Mouse (Mus musculus): ENCODE measurements around the gene Scfd1. TPM values are rescaled to one million over a fixed set of nuclear protein-coding genes. Genes with fewer than 3 reads are reported as not detected.

Scfd1 gene
- polyA plus RNA-seq, 1 experiment from 2014 or later = 68.4 TPM

DNA sequence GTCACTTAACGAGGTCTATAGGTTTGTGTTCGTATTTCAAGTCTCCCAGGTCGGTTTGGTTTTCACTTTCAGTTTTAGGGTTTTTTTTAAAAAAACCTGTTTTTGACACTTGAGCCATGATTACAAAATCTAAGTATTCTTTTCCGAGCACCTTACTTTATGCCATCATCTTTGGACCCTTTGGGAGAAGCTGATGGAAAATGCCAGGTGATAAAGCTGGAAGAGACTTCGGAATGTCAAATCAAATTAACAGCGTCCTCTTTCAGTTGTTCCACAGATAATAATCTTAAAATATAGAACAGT is 529 bp downstream of the Scfd1 start:
- Histone ChIP-seq H3K9ac (ENCODE audit: low read depth, low read length) (peak overlapping the region; percentile 93), H3K4me1 (ENCODE audit: control insufficient read depth, insufficient read depth, low read length) (peaks cover 7% of the 10 kb centered on the region), H3K36me3 (ENCODE audit: control insufficient read depth, insufficient read depth, low read length) (no peaks in the 10 kb centered on the region; the same call in 1 of the 2 replicates), H3K9me3 (replicated peaks; ENCODE audit: control insufficient read depth, low read length, poor library complexity, severe bottlenecking) (no peaks in the 10 kb centered on the region), H3K4me3 (ENCODE audit: low read depth, low read length) (peak overlapping the region; percentile 89), H3K27ac (ENCODE audit: low read length) (peak overlapping the region; percentile 89), H3K4me2 (ENCODE audit: low read length) (peak overlapping the region; percentile 72), H3K27me3 (ENCODE audit: control insufficient read depth, insufficient read depth, low read depth, low read length) (no peaks in the 10 kb centered on the region)
- no peak for ATAC-seq
- 20% methylated on average over 6 of the region's 6 CpGs for WGBS

GRCm38 (mm10) chr12:51399871-51400270 is 22.6 kb downstream of the Scfd1 start:
- Histone ChIP-seq H3K9me3 (replicated peaks; ENCODE audit: control insufficient read depth, low read length, poor library complexity, severe bottlenecking) (no peaks in the 10 kb centered on the region), H3K9ac (ENCODE audit: low read depth, low read length) (no peak overlapping the region), H3K4me3 (ENCODE audit: low read depth, low read length) (no peak overlapping the region), H3K4me2 (ENCODE audit: low read length) (no peak overlapping the region), H3K27ac (ENCODE audit: low read length) (no peak overlapping the region), H3K27me3 (ENCODE audit: control insufficient read depth, insufficient read depth, low read depth, low read length) (no peaks in the 10 kb centered on the region), H3K4me1 (ENCODE audit: control insufficient read depth, insufficient read depth, low read length) (no peaks in the 10 kb centered on the region), H3K36me3 (ENCODE audit: control insufficient read depth, insufficient read depth, low read length) (peaks cover 18% of the 10 kb centered on the region)
- ATAC-seq = no peak
- 98% methylated on average over 6 of the region's 6 CpGs for WGBS

DNA sequence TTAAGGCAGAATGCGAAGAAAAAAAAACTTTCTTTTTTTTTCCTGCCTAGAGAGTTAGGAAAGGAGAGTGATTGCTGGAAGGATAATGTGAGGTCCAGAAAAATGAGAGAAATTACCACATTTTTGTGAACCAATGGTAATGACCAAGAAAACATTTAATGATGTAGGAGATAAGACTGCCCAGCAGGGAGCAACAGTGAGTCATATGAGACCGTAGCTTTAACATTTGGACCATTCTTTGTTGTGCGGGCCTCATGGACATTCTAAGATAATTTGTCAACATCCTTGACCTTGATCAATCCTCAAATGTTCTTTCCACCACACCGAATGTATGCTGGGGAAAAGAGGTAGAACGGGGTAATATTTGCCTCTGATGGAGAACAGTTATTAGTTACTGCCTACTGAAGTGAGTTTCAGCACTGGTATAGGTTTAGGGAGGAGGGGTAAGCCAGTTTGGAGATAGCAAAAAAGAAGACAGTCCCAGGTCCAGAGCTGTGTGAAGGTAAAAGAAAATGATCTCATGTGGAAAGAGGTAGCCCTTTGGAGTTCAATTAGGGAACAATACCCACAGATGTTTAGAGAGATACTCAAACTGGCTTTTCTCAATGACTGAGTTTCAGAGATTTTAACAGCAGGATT is 24.9 kb downstream of the Scfd1 start:
- H3K36me3 ChIP-seq (ENCODE audit: control insufficient read depth, insufficient read depth, low read length) = peaks cover 6% of the 10 kb centered on the region
- no peak overlapping the region for H3K9ac ChIP-seq (ENCODE audit: low read depth, low read length)
- H3K27me3 ChIP-seq (ENCODE audit: control insufficient read depth, insufficient read depth, low read depth, low read length) = no peaks in the 10 kb centered on the region
- no peaks in the 10 kb centered on the region for H3K9me3 ChIP-seq (replicated peaks; ENCODE audit: control insufficient read depth, low read length, poor library complexity, severe bottlenecking)
- 73% methylated on average over 5 of the region's 5 CpGs for WGBS
- no peak overlapping the region for H3K27ac ChIP-seq (ENCODE audit: low read length)
- ATAC-seq = 0 out of 2 replicates have a peak, but pooled peaks have one; percentile 39
- H3K4me3 ChIP-seq (ENCODE audit: low read depth, low read length) = no peak overlapping the region
- H3K4me1 ChIP-seq (ENCODE audit: control insufficient read depth, insufficient read depth, low read length) = no peaks in the 10 kb centered on the region
- H3K4me2 ChIP-seq (ENCODE audit: low read length) = no peak overlapping the region

GRCm38 (mm10) chr12:51403987-51404586 is 26.8 kb downstream of the Scfd1 start:
- ATAC-seq = no peak
- 60% methylated on average over 4 of the region's 4 CpGs for WGBS
- Histone ChIP-seq H3K4me3 (ENCODE audit: low read depth, low read length) (no peak overlapping the region), H3K27ac (ENCODE audit: low read length) (no peak overlapping the region), H3K4me1 (ENCODE audit: control insufficient read depth, insufficient read depth, low read length) (no peaks in the 10 kb centered on the region), H3K4me2 (ENCODE audit: low read length) (no peak overlapping the region), H3K36me3 (ENCODE audit: control insufficient read depth, insufficient read depth, low read length) (peaks cover 5% of the 10 kb centered on the region), H3K9me3 (replicated peaks; ENCODE audit: control insufficient read depth, low read length, poor library complexity, severe bottlenecking) (no peaks in the 10 kb centered on the region), H3K9ac (ENCODE audit: low read depth, low read length) (no peak overlapping the region), H3K27me3 (ENCODE audit: control insufficient read depth, insufficient read depth, low read depth, low read length) (no peaks in the 10 kb centered on the region)

- Histone ChIP-seq H3K9ac (ENCODE audit: low read depth, low read length) (no peak overlapping the region), H3K36me3 (ENCODE audit: control insufficient read depth, insufficient read depth, low read length) (peaks cover 16% of the 10 kb centered on the region), H3K9me3 (replicated peaks; ENCODE audit: control insufficient read depth, low read length, poor library complexity, severe bottlenecking) (no peaks in the 10 kb centered on the region), H3K27me3 (ENCODE audit: control insufficient read depth, insufficient read depth, low read depth, low read length) (no peaks in the 10 kb centered on the region), H3K4me1 (ENCODE audit: control insufficient read depth, insufficient read depth, low read length) (no peaks in the 10 kb centered on the region), H3K4me2 (ENCODE audit: low read length) (no peak overlapping the region), H3K4me3 (ENCODE audit: low read depth, low read length) (no peak overlapping the region), H3K27ac (ENCODE audit: low read length) (no peak overlapping the region)
- WGBS = 91% methylated on average over 4 of the region's 4 CpGs
- ATAC-seq = no peak
Observed at GRCm38 (mm10) chr12:51411362-51411761, 34.1 kb downstream of the Scfd1 start.

- Histone ChIP-seq H3K9ac (ENCODE audit: low read depth, low read length) (no peak overlapping the region), H3K36me3 (ENCODE audit: control insufficient read depth, insufficient read depth, low read length) (peaks cover 22% of the 10 kb centered on the region), H3K27ac (ENCODE audit: low read length) (no peak overlapping the region), H3K4me3 (ENCODE audit: low read depth, low read length) (no peak overlapping the region), H3K27me3 (ENCODE audit: control insufficient read depth, insufficient read depth, low read depth, low read length) (no peaks in the 10 kb centered on the region), H3K4me2 (ENCODE audit: low read length) (no peak overlapping the region), H3K9me3 (replicated peaks; ENCODE audit: control insufficient read depth, low read length, poor library complexity, severe bottlenecking) (no peaks in the 10 kb centered on the region), H3K4me1 (ENCODE audit: control insufficient read depth, insufficient read depth, low read length) (no peaks in the 10 kb centered on the region)
- 91% methylated on average over 2 of the region's 2 CpGs for WGBS
- no peak for ATAC-seq
Observed at GRCm38 (mm10) chr12:51437541-51437940, 60.2 kb downstream of the Scfd1 start.

GRCm38 (mm10) chr12:51438311-51438710 is 61.0 kb downstream of the Scfd1 start:
- no peaks in the 10 kb centered on the region for H3K9me3 ChIP-seq (replicated peaks; ENCODE audit: control insufficient read depth, low read length, poor library complexity, severe bottlenecking)
- H3K4me1 ChIP-seq (ENCODE audit: control insufficient read depth, insufficient read depth, low read length) = no peaks in the 10 kb centered on the region
- H3K9ac ChIP-seq (ENCODE audit: low read depth, low read length) = no peak overlapping the region
- no peak overlapping the region for H3K4me3 ChIP-seq (ENCODE audit: low read depth, low read length)
- H3K27ac ChIP-seq (ENCODE audit: low read length) = no peak overlapping the region
- H3K36me3 ChIP-seq (ENCODE audit: control insufficient read depth, insufficient read depth, low read length) = peaks cover 22% of the 10 kb centered on the region
- ATAC-seq = no peak
- H3K4me2 ChIP-seq (ENCODE audit: low read length) = no peak overlapping the region
- 91% methylated on average over 2 of the region's 2 CpGs for WGBS
- no peaks in the 10 kb centered on the region for H3K27me3 ChIP-seq (ENCODE audit: control insufficient read depth, insufficient read depth, low read depth, low read length)

DNA sequence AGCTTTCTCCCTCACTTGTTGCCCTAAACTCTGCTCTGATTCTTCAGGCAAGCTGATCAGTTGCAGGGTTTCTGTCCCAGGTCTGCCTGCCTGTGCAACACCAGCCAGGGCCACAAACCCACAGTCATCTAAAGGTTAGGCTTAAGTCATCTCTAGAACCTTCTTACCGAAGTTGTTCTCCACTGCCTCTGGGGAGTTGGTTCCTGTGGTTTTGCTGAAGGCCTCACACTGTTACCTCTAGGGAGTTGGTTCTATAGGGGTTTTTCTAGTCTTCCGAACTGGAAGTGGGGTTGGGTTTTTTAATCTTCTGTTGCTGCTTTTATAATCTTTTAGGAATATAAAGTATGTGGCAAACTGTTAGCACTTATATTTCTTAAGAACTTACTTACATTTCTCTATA is 72.0 kb downstream of the Scfd1 start:
- no peak overlapping the region for H3K4me2 ChIP-seq (ENCODE audit: low read length)
- H3K4me3 ChIP-seq (ENCODE audit: low read depth, low read length) = no peak overlapping the region
- no peak overlapping the region for H3K27ac ChIP-seq (ENCODE audit: low read length)
- ATAC-seq = no peak
- H3K9me3 ChIP-seq (replicated peaks; ENCODE audit: control insufficient read depth, low read length, poor library complexity, severe bottlenecking) = no peaks in the 10 kb centered on the region
- H3K9ac ChIP-seq (ENCODE audit: low read depth, low read length) = no peak overlapping the region
- no peaks in the 10 kb centered on the region for H3K4me1 ChIP-seq (ENCODE audit: control insufficient read depth, insufficient read depth, low read length)
- WGBS = 90% methylated on average over 2 of the region's 2 CpGs
- H3K27me3 ChIP-seq (ENCODE audit: control insufficient read depth, insufficient read depth, low read depth, low read length) = no peaks in the 10 kb centered on the region
- peaks cover 13% of the 10 kb centered on the region for H3K36me3 ChIP-seq (ENCODE audit: control insufficient read depth, insufficient read depth, low read length)

DNA sequence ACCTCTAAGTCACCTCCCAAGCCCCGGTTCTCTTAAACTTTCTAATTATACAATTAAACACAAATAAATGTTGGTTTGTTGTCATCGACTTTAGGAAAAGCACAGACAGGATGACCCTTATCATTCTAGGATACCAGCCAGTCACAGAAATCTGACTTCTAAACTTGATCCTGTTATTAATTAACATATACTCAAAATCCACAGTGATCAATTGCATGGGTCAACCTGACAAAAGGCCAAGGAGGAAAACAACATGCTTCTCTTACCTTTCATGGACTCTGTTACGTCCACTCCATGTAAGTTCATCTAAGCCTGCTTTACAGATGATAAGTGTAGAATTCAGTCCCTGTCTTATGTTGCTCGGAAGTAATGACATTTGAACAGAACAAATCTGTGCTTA is 93.6 kb downstream of the Scfd1 start:
- no peaks in the 10 kb centered on the region for H3K27me3 ChIP-seq (ENCODE audit: control insufficient read depth, insufficient read depth, low read depth, low read length)
- H3K27ac ChIP-seq (ENCODE audit: low read length) = no peak overlapping the region
- WGBS = 93% methylated on average over 4 of the region's 4 CpGs

More for the DNA sequence above, 93.6 kb downstream of the Scfd1 start:
- ATAC-seq = no peak
- Histone ChIP-seq H3K36me3 (ENCODE audit: control insufficient read depth, insufficient read depth, low read length) (no peaks in the 10 kb centered on the region), H3K4me2 (ENCODE audit: low read length) (no peak overlapping the region), H3K4me3 (ENCODE audit: low read depth, low read length) (no peak overlapping the region), H3K4me1 (ENCODE audit: control insufficient read depth, insufficient read depth, low read length) (no peaks in the 10 kb centered on the region), H3K9me3 (replicated peaks; ENCODE audit: control insufficient read depth, low read length, poor library complexity, severe bottlenecking) (no peaks in the 10 kb centered on the region), H3K9ac (ENCODE audit: low read depth, low read length) (no peak overlapping the region)
